Mouse (Mus musculus) spleen, adult 12 weeks (tissue): ENCODE results near the gene Tjp2.
"Not testable (repeated sequence)": the region's sequence is repeated elsewhere in the genome, so short reads cannot be mapped to it uniquely, and the experiment has no call there.

ENCODE experiments used
- DNase-seq: peaks from one replicate; pipeline ENCODE4 v3.0.0; 2022; ENCODE audit warnings: low spot score

Tjp2 gene

GRCm38 (mm10) chr19:24123087-24123486 is 101.7 kb downstream of the Tjp2 start:
- no peak for DNase-seq

- DNase-seq: no peak
These were observed 102.2 kb downstream of the Tjp2 start for GRCm38 (mm10) chr19:24122647-24123046.

DNA sequence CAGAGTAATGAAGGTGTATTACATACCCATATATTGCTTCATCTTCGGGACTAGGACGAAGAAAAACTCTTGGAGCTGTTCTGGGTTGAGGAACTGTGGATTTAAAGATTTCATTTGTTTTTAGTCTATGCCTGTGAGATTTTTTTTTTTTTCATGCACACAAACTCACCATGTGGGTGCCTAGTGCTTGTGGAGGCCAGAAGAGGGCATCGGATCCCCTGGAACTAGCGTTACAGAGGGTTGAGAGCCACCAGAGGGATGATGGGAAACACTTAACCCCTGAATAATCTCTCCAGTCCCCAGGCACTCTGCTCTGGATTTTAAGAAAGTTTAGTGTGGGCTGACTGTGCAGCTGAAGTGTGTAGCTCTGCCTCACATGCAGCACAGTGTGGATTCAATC is 104.0 kb downstream of the Tjp2 start:
- DNase-seq: no peak

- DNase-seq: no peak
These were observed 106.1 kb downstream of the Tjp2 start for GRCm38 (mm10) chr19:24118775-24119174.

DNA sequence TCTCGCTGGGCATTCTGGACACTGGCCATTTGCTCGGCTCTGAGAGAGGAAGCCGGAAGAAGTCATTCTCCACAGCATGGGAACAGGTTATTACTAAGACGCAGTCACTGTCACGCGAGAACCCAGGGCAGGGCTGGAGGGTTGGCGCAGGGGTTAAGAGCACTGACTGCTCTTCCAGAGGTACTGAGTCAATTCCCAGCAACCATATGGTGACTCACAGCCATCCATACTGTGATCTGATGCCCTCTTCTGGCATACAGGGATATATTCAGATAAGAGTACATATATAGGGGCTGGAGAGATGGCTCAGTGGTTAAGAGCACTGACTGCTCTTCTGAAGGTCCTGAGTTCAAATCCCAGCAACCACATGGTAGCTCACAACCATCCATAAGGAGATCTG is 113.2 kb downstream of the Tjp2 start:
- DNase-seq: no peak

DNA sequence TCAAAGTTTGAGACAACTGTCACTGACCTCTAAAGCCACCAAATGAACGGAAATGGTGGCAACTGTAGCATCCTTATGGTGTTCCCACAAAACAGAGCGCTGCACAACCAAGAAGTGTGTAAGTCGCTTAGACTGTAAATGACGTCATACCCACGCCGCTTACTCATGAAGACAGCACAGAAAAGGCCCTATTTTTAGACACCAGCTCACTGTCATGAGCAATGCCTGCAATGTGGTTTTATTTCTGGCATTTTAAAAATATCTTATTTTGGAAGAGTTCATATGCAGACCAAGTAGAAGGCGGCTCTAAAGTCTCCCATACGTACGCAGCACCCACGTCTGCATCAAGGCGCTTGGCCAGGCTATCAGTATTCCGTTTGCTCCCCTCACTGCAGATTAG is 117.1 kb downstream of the Tjp2 start:
- DNase-seq: no peak

DNA sequence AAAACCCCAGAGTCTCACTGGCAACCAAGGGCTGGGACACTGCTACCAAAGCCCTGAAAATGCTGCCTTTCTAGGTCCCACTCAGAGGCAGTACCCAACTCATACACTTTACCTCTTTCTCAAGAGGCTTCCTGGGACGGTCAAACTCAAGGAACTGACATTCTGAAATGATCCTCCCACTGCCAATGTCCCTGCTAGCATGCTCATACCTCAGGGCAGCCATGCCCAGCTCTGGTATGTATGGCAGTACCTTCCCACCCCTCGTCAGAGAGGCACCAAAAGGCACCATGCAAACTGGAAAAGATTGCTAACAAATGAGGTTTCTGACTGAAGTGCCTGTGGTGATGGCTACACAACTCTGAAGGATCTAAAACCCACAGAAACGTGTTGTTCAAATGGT is 121.0 kb downstream of the Tjp2 start:
- DNase-seq: no peak

GRCm38 (mm10) chr19:24102562-24103126 is 122.2 kb downstream of the Tjp2 start:
- DNase-seq: no peak

- DNase-seq: no peak
These were observed 123.6 kb downstream of the Tjp2 start for GRCm38 (mm10) chr19:24101183-24101582.

DNA sequence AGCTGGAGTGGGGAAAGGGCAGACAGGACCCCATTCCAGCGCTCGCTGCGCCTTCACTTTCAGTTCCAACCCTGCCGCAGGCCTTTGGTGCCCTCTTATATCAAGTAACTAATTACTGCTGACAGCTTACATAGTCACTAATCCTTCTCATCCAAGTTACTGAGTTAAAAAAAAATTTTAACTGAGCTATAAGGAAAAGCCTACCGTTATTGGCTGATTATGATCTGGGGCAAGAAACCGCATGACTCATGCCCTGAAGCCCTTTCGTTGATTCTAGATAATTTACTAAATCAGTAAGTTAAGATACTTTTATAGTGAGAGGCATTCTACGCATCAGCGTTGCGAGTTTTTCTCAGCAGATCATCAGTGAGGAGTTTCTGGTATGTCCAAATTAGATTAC is 126.1 kb downstream of the Tjp2 start:
- DNase-seq: no peak

GRCm38 (mm10) chr19:24097666-24098455 is 127.0 kb downstream of the Tjp2 start:
- no peak for DNase-seq

DNA sequence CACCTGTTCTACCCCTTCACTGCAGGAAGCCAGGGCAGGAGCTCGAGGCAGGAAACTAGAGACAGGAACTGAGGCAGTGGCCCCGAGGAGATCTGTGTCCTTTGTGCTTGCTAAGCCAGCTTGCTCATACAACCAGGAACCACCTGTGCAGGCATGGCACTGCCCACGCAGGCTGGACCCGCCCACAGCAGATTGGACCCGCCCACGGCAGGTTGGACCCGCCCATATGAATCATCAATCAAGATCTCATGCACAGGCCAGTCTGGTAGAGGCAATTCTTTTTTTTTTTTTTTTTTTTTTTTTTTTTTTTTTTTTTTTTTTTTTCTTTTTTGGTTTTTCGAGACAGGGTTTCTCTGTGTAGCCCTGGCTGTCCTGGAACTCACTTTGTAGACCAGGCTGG is 132.8 kb downstream of the Tjp2 start:
- DNase-seq: not testable (repeated sequence)

DNA sequence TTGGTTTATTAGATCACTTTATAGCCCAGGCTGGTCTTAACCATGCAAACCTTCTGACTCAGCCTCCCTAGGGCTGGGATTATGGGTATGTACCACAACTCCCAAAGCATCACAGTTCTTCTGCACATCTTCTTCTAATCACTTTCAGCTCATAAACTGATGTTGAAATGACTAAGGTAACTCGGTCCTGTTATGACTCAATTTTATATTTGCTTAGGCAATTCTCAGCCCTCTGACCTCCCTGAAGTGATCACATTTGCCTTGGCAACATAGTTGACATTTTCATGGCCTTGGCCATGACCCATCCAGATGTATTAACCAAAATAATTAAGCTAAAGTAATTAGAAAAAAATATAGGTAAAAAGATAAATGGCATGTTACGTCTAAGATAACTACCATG is 134.5 kb downstream of the Tjp2 start:
- no peak for DNase-seq

DNA sequence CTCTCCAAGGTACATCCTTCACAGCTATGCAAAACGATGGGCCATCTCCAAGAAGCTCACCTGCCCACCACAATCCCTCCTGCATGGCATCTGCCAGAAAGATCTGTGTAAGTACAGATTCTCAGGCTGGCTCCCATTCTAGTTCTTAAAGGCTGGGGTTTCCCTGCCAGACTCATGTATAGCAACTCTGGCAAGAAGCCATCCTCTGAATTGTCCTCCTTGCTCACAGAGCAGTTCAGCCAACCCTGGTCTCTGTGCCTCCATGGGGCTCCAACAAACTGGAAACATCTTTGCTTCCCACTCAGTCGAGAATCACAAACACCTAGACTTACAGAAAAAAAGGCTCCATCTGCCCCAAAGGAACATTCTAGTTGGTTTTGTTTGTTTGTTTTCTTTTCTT is 139.5 kb downstream of the Tjp2 start:
- no peak for DNase-seq

DNA sequence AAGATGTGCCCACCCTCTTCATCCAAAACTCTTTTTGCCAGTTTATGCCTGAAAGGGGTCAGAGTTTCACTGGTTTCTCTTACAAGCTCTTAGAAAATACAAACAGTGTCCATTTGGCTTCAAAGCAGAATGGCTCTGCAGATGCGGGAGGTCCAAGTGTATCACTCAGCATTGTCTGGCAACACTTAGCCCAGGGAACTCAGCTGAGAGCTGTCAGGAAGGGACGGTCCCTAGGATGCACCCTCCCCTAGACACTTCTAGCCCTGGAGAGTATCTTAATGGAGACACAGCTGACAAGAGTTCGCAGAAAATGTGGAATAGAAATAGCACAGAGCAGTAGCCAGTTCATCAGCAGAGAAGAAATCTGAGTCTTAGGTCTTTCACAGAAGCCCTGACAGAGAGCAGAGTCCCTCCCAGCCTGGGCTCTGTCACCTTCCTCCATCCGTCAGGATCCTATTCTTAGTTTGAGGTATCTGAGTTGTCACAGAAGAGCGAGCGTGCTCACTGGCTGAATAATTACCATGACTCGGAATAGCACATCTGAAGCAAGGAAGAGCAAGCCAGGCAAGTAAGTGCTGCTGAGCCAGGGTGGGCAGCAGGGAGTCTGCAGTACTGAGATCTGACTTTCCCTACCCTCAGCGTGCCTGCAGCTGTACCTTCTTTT is 144.3 kb downstream of the Tjp2 start:
- no peak for DNase-seq

- no peak for DNase-seq
These were observed 147.2 kb downstream of the Tjp2 start for GRCm38 (mm10) chr19:24077658-24078057.

DNA sequence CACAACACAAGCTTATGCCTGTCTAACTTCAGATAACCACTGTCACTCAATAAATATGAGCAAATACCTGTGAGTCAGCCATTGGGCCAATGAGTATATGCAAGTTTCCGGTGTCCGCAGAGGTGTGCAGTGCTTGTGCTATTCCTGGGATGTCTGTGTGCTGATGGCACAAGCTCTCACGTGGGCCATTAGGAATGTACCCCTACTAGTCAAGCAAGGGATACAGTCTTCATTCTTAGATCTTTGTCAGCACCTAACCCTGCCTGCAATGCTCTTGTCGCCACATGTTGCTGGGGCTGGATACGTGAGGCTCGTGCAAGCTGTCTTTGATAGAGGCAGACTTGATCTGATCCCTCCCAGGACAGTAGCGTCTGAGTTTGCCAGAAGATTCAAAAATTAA is 148.3 kb downstream of the Tjp2 start:
- DNase-seq: no peak

DNA sequence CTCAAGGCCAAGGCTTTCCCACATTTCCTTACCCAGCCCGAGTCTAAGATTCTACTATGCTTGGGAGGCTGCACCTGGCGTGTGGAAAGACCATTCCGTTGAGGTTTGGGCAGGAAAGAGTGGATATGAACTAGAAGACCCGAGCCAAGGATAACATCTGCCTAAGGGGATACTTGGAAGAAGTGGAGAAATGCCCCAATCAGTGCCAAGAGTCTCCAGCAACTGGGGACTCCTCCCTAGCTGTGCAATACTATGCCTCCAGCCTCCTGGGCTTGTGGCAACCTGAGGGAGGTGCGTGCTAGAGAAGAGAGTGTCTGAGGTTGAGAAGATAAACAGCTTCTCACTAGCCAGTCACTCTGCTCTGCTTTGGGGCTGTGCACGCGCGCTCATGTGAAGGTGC is 148.9 kb downstream of the Tjp2 start:
- DNase-seq: no peak

DNA sequence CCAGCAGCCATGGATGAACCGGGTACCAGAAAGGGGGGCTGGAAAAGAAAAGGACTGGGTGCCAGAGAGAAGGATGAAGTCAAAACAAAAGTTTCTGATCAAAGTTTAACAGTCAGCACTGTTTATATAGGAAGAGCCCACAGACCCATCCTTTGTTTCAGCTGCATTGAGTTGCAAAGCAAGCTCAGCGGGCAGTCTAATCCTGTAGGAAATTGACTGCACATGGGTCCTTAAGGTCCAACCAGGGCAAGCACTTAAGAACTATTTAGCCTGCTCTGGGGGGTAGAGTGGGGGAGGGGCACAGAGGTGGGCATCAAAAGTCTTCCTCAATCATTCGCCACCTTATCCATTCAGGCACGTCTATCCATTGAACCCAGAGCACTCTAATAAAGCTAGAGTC is 151.7 kb downstream of the Tjp2 start:
- no peak for DNase-seq

- DNase-seq: no peak
These were observed 160.4 kb downstream of the Tjp2 start for GRCm38 (mm10) chr19:24064348-24064895.

DNA sequence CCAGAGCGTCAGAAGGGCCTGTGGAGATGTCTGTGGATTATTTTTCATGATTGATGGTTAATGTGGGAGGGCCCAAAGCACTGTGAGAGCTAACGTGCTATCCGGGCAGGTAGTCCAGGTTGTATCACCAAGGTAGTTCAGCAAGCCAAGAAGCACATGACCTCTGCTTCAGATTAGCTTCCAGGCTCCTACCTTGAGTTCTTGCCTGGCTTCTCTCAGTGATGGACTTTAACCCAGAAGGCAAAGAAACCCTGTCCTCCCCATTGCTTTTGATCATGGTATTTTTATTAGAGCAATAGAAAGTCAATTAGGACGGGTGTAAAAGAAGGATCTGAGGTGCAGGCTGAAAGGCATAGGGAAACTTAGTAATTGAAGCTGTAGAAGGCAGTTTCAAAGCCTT is 161.2 kb downstream of the Tjp2 start:
- DNase-seq: no peak

GRCm38 (mm10) chr19:24058851-24059250 is 166.0 kb downstream of the Tjp2 start:
- DNase-seq: no peak

DNA sequence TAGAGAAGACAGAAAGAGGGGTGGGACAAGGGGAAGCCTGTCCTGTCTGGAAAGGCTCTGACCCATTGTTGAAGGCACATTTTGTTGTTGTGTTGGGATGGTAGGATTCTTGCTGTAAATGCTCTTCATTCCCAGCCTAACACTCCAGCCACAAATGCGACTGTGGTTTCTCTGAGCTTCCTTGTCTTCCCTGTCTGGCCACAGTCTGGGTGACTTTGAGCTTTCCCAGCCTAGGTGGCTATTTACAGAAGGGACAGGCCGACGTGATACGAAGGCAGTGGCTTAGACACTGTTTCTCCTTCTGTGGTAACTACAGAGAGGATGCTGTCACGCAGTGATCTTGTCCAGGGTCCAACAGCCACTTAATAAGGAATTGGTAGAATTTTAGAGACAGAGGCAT is 166.8 kb downstream of the Tjp2 start:
- no peak for DNase-seq
